Mouse (Mus musculus) ES-Bruce4 (cell line): ENCODE data around the gene Dmd.

ENCODE experiments used
- CTCF ChIP-seq: IDR thresholded peaks from one replicate; pipeline ENCODE4 v1.8.1; 2011; ENCODE audit warnings: low read depth, low read length
- EP300 ChIP-seq: IDR thresholded peaks from 2 replicates; pipeline ENCODE4 v1.6.1; 2011; ENCODE audit warnings: low read depth, low read length; ENCODE audit not compliant: insufficient read depth

- TF ChIP-seq CTCF (no peak), EP300 (no peak)
These were observed 791.9 kb downstream of the Dmd start for GRCm38 (mm10) chrX:83740533-83740932.
